Mouse (Mus musculus) ES-Bruce4 (cell line): ENCODE measurements around the gene Slc25a47. TPM values are rescaled to one million over a fixed set of nuclear protein-coding genes. Genes with fewer than 3 reads are reported as not detected.

Experiments used
- H3K27ac ChIP-seq: 2 replicates; pipeline ENCODE4 v1.5.1; 2012; ENCODE audit warnings: low read length, inconsistent platforms; ENCODE audit not compliant: insufficient read depth
- H3K27me3 ChIP-seq: 2 replicates; pipeline ENCODE4 v1.6.1; 2012; ENCODE audit warnings: mild to moderate bottlenecking, low read length, inconsistent platforms; ENCODE audit not compliant: control insufficient read depth, poor library complexity, insufficient read depth, severe bottlenecking
- H3K36me3 ChIP-seq: 2 replicates; pipeline ENCODE4 v1.6.1; 2012; ENCODE audit warnings: inconsistent platforms, mild to moderate bottlenecking, low read length, moderate library complexity; ENCODE audit not compliant: control insufficient read depth, poor library complexity, insufficient read depth, severe bottlenecking
- H3K4me1 ChIP-seq: one replicate; pipeline ENCODE4 v1.8.1; 2011; ENCODE audit warnings: low read length; ENCODE audit not compliant: control insufficient read depth, insufficient read depth
- H3K4me3 ChIP-seq: 2 replicates; pipeline ENCODE4 v1.5.1; 2011; ENCODE audit warnings: low read depth, mild to moderate bottlenecking, low read length
- H3K9ac ChIP-seq: 2 replicates; pipeline ENCODE4 v1.6.1; 2012; ENCODE audit warnings: low read depth, mild to moderate bottlenecking, inconsistent platforms; ENCODE audit not compliant: poor library complexity, severe bottlenecking
- H3K9me3 ChIP-seq: replicated peaks from 2 replicates; pipeline ENCODE4 v1.6.1; 2012; ENCODE audit warnings: mild to moderate bottlenecking, low read length, inconsistent platforms; ENCODE audit not compliant: control insufficient read depth, poor library complexity, insufficient read depth, severe bottlenecking
- CTCF ChIP-seq: IDR thresholded peaks from one replicate; pipeline ENCODE4 v1.8.1; 2011; ENCODE audit warnings: low read depth, low read length
- EP300 ChIP-seq: IDR thresholded peaks from 2 replicates; pipeline ENCODE4 v1.6.1; 2011; ENCODE audit warnings: low read depth, low read length; ENCODE audit not compliant: insufficient read depth
- POLR2A ChIP-seq: IDR thresholded peaks from one replicate; pipeline ENCODE4 v1.8.1; 2011; ENCODE audit warnings: low read length; ENCODE audit not compliant: insufficient read depth
- polyA plus RNA-seq: library from polyadenylated mRNA; stranded (reverse); fragments of >200 nt; gene quantifications from 2 replicates; pipeline ENCODE4 v1.2.4, GENCODE M21; 2011; ENCODE audit warnings: low read depth; ENCODE audit not compliant: missing spikeins, insufficient read depth, insufficient read length

The Slc25a47 gene
- polyA plus RNA-seq, 1 experiment = 3.6 TPM

GRCm38 (mm10) chr12:108858486-108858885 lies 22.6 kb downstream of the Slc25a47 start:
- TF ChIP-seq EP300 (no peak), POLR2A (no peak), CTCF (no peak)
- Histone ChIP-seq H3K9me3 (no peaks in the 10 kb centered on the region), H3K27ac (no peak overlapping the region), H3K27me3 (no peaks in the 10 kb centered on the region), H3K36me3 (no peaks in the 10 kb centered on the region; the same call in 1 of the 2 replicates), H3K4me1 (no peaks in the 10 kb centered on the region), H3K9ac (no peak overlapping the region), H3K4me3 (no peak overlapping the region)

GRCm38 (mm10) chr12:108865007-108865494 lies 29.2 kb downstream of the Slc25a47 start:
- Histone ChIP-seq H3K36me3 (peaks cover 2% of the 10 kb centered on the region), H3K27me3 (no peaks in the 10 kb centered on the region), H3K27ac (no peak overlapping the region), H3K4me1 (no peaks in the 10 kb centered on the region), H3K9me3 (no peaks in the 10 kb centered on the region), H3K9ac (no peak overlapping the region), H3K4me3 (no peak overlapping the region)
- no peak for TF ChIP-seq EP300
- TF ChIP-seq POLR2A = no peak
- TF ChIP-seq CTCF = no peak

- no peak for TF ChIP-seq EP300
- TF ChIP-seq POLR2A = no peak
- TF ChIP-seq CTCF = no peak
- Histone ChIP-seq H3K36me3 (peaks cover 6% of the 10 kb centered on the region), H3K4me1 (no peaks in the 10 kb centered on the region)
Measured at GRCm38 (mm10) chr12:108869575-108869974, 33.7 kb downstream of the Slc25a47 start.

GRCm38 (mm10) chr12:108873122-108873521 lies 37.3 kb downstream of the Slc25a47 start:
- no peaks in the 10 kb centered on the region for H3K4me1 ChIP-seq
- no peak overlapping the region for H3K27ac ChIP-seq
- no peak overlapping the region for H3K9ac ChIP-seq
- no peak overlapping the region for H3K4me3 ChIP-seq
- H3K9me3 ChIP-seq = no peaks in the 10 kb centered on the region
- no peak for TF ChIP-seq EP300
- no peak for TF ChIP-seq POLR2A
- no peak for TF ChIP-seq CTCF
- no peaks in the 10 kb centered on the region for H3K27me3 ChIP-seq
- H3K36me3 ChIP-seq = peaks cover 18% of the 10 kb centered on the region

More at GRCm38 (mm10) chr12:108869575-108869974, 33.7 kb downstream of the Slc25a47 start:
- H3K4me3 ChIP-seq = no peak overlapping the region
- no peak overlapping the region for H3K9ac ChIP-seq
- no peaks in the 10 kb centered on the region for H3K27me3 ChIP-seq
- no peak overlapping the region for H3K27ac ChIP-seq
- no peaks in the 10 kb centered on the region for H3K9me3 ChIP-seq

GRCm38 (mm10) chr12:108879138-108879537 lies 43.3 kb downstream of the Slc25a47 start:
- no peak for TF ChIP-seq CTCF
- H3K4me3 ChIP-seq = no peak overlapping the region
- peaks cover 28% of the 10 kb centered on the region for H3K36me3 ChIP-seq
- no peaks in the 10 kb centered on the region for H3K27me3 ChIP-seq
- no peak overlapping the region for H3K27ac ChIP-seq
- no peaks in the 10 kb centered on the region for H3K9me3 ChIP-seq
- no peak overlapping the region for H3K9ac ChIP-seq
- H3K4me1 ChIP-seq = no peaks in the 10 kb centered on the region

GRCm38 (mm10) chr12:108880606-108881005 lies 44.8 kb downstream of the Slc25a47 start:
- Histone ChIP-seq H3K9ac (no peak overlapping the region), H3K9me3 (no peaks in the 10 kb centered on the region), H3K27me3 (no peaks in the 10 kb centered on the region), H3K4me3 (no peak overlapping the region), H3K36me3 (peaks cover 30% of the 10 kb centered on the region), H3K4me1 (no peaks in the 10 kb centered on the region), H3K27ac (no peak overlapping the region)
- TF ChIP-seq POLR2A = no peak
- TF ChIP-seq CTCF = no peak
- TF ChIP-seq EP300 = no peak
